Mouse (Mus musculus) retina, postnatal 7 days (tissue): ENCODE measurements around the gene Zcchc13.
"Not testable (repeated sequence)": the region's sequence is repeated elsewhere in the genome, so short reads cannot be mapped to it uniquely, and the experiment has no call there.

Experiments
- DNase-seq: peaks from one replicate; pipeline ENCODE4 v3.0.0-alpha.2; 2012; ENCODE audit warnings: low read depth, low spot score

Zcchc13 gene

DNA sequence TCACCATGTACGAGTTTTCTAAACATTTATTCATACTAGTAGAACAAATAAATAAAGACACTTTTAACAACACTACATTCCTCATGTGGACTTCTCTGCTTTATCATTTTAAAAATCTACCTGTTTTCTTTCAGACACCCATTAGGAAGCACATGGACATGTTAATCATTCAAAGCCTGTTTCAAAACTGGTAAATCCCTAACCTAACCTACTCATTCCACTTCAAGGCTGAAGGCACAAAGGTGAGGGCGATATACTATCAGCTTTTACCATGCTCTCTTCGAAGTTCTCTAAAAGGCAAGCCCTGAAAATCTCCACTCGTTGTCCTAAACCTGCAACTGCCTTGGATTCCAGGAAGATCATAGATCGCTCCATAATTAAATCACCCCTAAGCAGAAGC, 8.2 kb downstream of the Zcchc13 start:
- no peak for DNase-seq

DNA sequence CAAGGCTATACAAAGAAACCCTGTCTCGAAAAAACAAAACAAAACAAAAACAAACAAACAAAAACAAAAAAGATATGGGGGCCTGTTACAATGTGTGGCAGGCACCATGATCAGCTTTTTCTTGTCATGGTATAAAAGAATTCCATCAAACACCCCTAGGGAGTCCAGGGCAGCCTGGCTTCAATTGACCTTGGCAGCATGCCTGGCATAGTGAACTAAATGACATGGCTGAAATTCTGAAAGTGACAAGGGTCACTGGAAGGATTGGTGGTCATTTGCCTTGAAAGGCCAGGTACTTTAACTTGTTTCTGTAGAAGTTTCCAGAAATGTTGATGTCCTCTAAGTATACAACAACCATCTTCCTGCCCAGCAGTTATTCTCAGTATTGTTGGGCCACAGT, 13.9 kb downstream of the Zcchc13 start:
- DNase-seq: no peak

DNA sequence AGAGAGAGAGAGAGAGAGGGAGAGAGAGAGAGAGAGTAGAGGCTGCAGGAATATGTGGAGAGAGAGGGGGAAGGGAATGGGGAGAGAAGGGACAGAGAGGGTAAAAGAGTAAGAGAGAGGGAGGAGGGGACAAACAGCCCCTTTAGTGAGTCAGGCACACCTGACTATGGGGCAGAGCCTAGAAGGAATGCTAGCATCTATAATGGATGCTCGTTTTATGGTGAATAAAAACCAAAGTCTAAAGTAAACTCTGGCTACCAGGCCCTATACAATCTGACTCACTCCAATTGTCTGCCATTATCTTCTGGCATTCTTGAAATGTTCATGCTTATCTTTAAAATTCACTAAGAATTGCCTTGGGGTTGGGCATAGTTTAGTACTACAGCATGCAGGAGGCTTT, 21.7 kb downstream of the Zcchc13 start:
- DNase-seq: no peak

DNA sequence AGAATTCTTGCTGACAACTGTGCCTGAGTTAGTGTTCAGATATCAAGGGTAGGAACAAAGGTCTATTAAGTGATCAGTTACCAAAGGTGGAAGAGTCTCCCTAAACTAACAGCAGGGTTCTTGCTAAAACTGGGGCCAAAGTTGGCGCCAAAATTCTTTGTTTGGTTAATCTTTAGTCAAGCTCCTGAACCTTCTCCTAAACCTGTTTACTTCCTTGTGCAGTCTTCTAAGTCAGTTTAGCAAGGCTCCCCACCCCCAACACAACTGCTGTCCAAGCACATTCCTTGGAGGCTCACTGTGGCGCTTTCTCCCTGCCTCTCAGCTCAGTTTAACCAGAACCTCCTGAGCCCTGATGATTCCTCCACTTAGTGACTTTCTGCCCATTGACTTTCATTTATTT, 22.6 kb downstream of the Zcchc13 start:
- no peak for DNase-seq

DNA sequence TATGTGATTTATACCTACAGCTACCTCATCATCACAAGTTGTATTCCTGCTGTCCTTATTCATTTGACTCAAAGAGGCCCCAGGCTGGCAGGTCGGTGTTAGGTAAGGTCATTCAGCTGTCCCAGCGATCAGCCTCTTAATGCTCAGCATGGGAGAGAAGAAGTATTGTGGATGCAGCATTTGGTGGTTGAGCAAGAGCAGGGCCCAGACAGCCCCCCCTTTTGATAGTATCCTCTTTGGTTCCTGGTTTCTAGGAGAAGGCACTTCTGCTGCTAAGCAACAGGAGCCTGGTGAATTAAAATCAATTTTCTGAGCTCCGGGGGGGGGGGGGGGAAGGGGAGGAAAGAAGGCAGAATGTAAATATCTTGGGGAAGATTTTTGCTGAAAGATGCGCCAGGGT, 28.6 kb downstream of the Zcchc13 start:
- DNase-seq: no peak

DNA sequence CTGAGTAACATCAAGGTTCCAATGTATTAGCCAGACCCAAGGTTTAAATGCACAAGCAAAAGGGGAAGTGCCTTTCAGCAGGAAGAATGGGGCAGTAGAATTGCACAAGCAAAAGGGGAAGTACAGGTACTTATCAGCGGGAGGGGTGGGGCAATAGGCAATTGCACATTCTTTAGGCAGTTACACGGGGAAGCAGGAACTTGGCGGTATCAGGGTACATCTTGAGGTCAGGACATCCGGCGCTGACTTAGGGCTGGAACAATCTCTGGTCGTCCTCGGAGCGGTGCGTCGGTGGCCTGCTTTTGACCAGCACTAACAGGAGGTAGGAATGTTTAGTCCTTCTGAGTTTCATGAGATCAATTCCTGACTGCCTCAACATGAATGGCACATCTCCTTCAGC, 34.1 kb downstream of the Zcchc13 start:
- DNase-seq: not testable (repeated sequence)

DNA sequence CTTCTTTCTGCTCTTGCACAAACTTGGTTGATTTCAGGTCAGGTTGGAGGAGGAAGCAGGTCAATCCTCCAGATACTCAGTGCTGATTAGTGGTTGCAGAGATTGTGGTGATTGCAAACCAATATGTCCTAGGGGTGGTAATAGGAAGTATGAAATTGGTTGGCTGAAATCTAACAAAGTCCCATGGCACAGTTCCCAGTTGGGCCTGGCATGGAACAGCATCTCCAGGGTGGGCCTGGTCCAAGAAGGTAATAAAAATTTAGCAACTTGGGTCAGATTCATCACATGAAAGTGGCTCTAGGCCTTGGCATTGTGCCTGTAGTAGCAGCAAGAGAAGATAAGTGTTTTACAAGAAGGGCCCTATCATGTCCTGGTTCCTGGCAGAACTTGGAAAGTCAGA, 39.9 kb downstream of the Zcchc13 start:
- DNase-seq: no peak

DNA sequence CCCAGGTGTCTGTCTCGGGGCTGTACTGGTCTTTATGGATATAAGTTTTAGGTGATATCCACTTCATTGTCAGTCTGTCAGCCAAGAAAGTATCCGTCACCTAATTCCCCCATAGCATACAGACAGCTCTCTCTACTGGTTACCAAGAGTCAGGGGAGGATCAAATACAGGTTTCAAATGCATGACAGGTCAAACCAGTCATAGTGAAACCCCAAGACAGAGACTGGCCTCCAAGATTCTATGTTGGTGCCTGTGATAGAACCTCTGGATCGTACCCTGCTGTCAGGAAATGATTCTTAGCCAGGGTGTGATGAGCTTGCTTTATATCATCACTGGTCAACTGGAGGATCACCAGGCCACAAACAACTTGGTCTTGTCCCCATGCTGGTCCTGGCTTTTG, 43.4 kb downstream of the Zcchc13 start:
- no peak for DNase-seq

DNA sequence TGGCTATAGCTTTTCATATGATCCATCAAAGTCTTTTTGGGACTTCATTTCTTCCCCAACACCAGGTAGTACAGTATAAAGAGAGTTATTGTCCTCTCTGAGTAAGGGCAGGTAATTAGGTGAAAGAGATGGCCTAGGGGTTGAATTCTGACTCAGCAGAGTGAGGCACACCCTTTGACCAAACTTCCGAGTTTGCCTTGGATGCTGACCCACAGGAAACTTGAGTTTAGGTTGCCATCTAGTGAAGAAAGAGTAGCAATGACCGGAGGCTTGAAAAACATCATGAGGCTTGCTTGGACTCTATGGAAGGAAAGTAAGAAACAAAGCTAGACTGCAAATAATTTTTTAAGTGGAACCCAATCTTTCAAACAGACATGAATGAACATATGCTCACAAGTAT, 44.3 kb downstream of the Zcchc13 start:
- DNase-seq: no peak
